Mouse (Mus musculus) adrenal gland, postnatal 25 days (tissue): ENCODE measurements at regions not wholly inside any gene's neighbourhood (a gene's known extent, or its start where the extent isn't known, plus 50 kb on each side); places are given as distances from the start of the nearest gene placed in this dataset.

Experiments
- DNase-seq: peaks from one replicate; pipeline ENCODE4 v3.0.0; 2021; ENCODE audit warnings: mixed read lengths
- microRNA-seq, 2 experiments: library from miRNA; unstranded; fragments of <30 nt; microRNA quantifications; one replicate each; pipeline ENCODE4 v1.2.0; 2021

DNA sequence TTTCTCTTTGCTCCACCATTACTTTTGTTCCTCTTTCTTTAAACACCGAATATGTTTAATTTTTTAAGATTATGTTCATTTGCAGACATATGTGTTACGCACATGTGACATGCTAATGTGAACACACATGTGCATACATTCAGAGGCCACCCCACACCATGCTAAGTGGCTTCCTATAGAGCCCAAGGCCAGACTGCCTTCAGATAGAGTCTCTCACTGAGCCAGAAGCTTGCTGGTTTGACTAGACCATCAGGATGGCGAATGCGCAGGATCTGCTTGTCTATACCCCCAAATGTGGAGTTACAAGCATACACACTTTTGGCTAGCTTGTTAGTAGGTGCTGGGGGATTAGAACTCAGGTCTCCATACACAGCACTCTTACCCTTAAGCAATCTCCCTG, 121.3 kb upstream of the Cxxc4 start:
- DNase-seq: no peak

- no peak for DNase-seq
These were observed 117.4 kb upstream of the Cxxc4 start for GRCm38 (mm10) chr3:134118898-134119297.

- DNase-seq: no peak
These were observed 111.3 kb upstream of the Cxxc4 start for GRCm38 (mm10) chr3:134124982-134125381.

DNA sequence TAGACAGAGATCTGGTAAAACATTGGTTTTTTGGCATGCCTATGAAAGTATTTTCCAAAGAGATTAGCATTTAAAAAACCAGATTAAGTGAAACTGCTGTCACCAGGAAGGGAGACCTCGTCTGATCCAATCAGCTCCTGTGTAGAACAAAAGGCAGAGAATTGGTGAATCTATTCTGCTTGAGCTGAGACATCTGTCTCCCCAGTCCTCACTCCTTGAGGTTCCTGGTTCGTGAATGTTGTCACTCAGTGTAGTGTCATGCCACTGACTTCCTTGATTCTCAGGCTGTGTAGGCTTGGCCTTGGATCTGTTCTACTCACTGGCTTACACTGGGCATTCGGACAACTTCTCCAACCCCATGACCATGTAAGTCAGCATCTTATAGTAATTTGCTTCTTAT, 105.9 kb upstream of the Cxxc4 start:
- no peak for DNase-seq

- no peak for DNase-seq
These were observed 91.0 kb upstream of the Cxxc4 start for GRCm38 (mm10) chr3:134145251-134145650.

- no peak for DNase-seq
These were observed 90.3 kb upstream of the Cxxc4 start for GRCm38 (mm10) chr3:134145935-134146334.

GRCm38 (mm10) chr3:134146373-134147224, 89.7 kb upstream of the Cxxc4 start:
- DNase-seq: peak; percentile 44

- DNase-seq: no peak
These were observed 74.0 kb upstream of the Cxxc4 start for GRCm38 (mm10) chr3:134162288-134162687.

DNA sequence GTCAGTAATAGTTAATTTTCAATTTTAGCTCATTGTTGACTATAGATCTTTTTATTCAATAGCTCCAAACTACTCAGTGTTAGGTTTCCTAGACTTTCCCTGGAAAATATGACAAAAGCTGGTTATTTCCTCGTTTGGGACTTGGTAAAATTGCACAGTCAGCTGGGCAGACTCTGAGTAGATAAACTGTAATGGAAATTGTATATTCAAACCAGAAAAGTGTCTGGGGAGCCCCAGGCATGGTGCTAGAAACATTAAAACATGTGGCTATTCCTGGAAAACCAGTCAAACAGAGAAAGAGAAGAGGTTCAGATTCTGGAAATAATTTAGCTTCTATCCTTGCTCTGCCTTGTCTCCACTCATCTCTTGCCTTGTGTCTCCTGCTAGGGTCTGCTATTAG, 66.4 kb upstream of the Cxxc4 start:
- DNase-seq: no peak

GRCm38 (mm10) chr3:134172357-134172756, 63.9 kb upstream of the Cxxc4 start:
- no peak for DNase-seq

DNA sequence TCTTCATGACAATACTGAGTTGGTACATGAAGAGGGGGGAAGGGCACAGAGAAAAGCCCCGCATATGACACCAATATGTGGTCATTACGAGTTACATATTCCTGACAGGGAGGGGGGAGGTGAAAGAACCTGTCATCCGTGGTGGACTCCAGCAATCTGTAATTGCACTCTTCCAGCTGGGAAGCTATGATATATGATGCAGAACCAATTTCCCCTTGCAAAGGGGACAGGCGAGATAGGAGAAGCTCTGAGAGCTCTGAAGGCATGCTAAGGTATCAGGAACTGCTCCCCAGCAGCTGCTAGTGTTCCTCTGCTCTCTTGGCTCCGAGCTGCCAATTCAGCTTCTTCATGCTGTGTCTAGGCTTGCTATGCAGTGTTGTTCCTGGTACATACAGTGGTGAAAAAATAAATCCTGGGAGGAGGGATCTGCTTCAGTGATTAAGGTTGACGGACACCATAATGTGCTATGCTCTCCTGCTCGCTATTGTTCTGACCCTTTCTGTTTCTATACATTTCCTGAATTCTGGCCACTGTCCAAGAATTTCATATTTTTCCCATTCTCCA, 57.7 kb upstream of the Cxxc4 start:
- no peak for DNase-seq

- DNase-seq: no peak
These were observed 52.2 kb upstream of the Cxxc4 start for GRCm38 (mm10) chr3:134184042-134184441.

Small RNA genes in the stretch of these regions (microRNA-seq; reads per million reads assigned to microRNA genes)
- gene Gm44361: 0 reads per million in 2 experiments
